Mouse (Mus musculus): ENCODE data around the gene P2rx2. TPM values are rescaled to one million over a fixed set of nuclear protein-coding genes. Genes with fewer than 3 reads are reported as not detected.

Gene P2rx2
- polyA plus RNA-seq (2015; fragmentation: Illumina TruSeq; extraction: RNeasy Lipid Tissue Mini Kit (QIAGEN cat#74804); ENCODE audit: insufficient read depth, low replicate concordance) = 0.52 TPM

DNA sequence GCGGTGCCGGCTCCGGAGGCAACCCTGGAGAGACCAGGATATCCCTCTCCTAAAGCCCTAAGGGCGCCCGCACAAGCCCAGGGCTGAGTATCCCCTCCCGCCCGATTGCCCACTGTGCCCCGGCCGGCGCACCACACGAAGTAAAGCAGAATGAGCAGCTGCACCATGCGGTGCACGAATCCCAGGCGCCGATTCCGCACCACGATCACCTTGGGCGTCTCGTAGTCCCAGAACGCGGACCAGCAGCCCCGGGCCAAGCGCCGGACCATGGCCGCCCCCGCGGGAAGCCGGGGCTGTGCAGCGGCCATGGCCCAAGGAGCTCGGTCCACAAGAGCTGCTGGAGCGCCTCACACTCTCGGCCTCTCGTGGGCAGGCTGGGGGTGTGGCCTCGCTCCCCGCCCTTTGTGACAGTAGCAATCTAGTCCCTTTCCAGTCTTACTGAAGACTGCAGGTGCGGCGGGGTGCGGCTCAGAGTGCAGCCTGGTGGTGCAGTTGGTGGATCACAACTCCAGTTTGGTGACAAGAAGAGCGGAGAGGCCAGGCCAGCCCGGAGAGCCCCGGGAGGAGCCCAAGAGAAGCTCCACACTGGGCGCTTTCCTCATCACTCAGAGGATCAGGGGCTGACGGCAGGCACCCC, at the start of gene P2rx2:
Gene P2rx2, minus strand, starts transcription at position 565 of the 637 bp plus-strand sequence.

DNA sequence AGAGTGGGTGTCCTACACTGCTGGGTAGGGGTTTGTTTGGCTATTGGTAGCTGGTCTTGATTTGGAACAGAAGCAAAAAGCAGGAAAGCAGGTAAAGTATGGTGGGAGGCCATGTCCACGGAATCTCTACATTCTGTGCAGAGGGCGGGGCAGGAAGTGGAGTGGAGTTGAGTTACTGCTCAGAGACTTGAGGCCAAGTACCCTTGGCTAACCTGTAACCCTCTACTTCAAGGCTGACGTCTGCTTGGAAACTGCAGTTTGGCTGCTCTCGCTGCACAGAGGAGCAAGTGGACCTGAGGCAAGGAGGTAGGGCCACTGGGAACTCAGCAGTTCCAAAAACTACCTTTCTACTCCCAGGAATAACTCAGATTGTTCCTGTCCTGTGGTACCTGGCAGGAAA, 1.5 kb upstream of the P2rx2 start, which contains the start of gene Lrcol1:
Gene Lrcol1, plus strand, starts transcription at position 207 of the 400 bp plus-strand sequence.

Other genes with a start within 250 kb of the P2rx2 start
- gene Gm35315, start 248.8 kb downstream of the P2rx2 start, polyA plus RNA-seq (2015; fragmentation: Illumina TruSeq; extraction: RNeasy Lipid Tissue Mini Kit (QIAGEN cat#74804); ENCODE audit: insufficient read depth, low replicate concordance) = 3.2 TPM
- 0.14 TPM for gene Plcxd1, start 243.2 kb downstream of the P2rx2 start, polyA plus RNA-seq (2015; fragmentation: Illumina TruSeq; extraction: RNeasy Lipid Tissue Mini Kit (QIAGEN cat#74804); ENCODE audit: insufficient read depth, low replicate concordance)
- 7.2 TPM for gene Gtpbp6, start 235.0 kb downstream of the P2rx2 start, polyA plus RNA-seq (2015; fragmentation: Illumina TruSeq; extraction: RNeasy Lipid Tissue Mini Kit (QIAGEN cat#74804); ENCODE audit: insufficient read depth, low replicate concordance)
- gene Zfp605, start 233.1 kb downstream of the P2rx2 start, polyA plus RNA-seq (2015; fragmentation: Illumina TruSeq; extraction: RNeasy Lipid Tissue Mini Kit (QIAGEN cat#74804); ENCODE audit: insufficient read depth, low replicate concordance) = 9.9 TPM
- gene Chfr, start 207.4 kb downstream of the P2rx2 start, polyA plus RNA-seq (2015; fragmentation: Illumina TruSeq; extraction: RNeasy Lipid Tissue Mini Kit (QIAGEN cat#74804); ENCODE audit: insufficient read depth, low replicate concordance) = 75.2 TPM
- 23.6 TPM for gene Golga3, start 166.5 kb downstream of the P2rx2 start, polyA plus RNA-seq (2015; fragmentation: Illumina TruSeq; extraction: RNeasy Lipid Tissue Mini Kit (QIAGEN cat#74804); ENCODE audit: insufficient read depth, low replicate concordance)
- 68.9 TPM for gene Ankle2, start 112.2 kb downstream of the P2rx2 start, polyA plus RNA-seq (2015; fragmentation: Illumina TruSeq; extraction: RNeasy Lipid Tissue Mini Kit (QIAGEN cat#74804); ENCODE audit: insufficient read depth, low replicate concordance)
- gene Pgam5, start 73.3 kb downstream of the P2rx2 start, polyA plus RNA-seq (2015; fragmentation: Illumina TruSeq; extraction: RNeasy Lipid Tissue Mini Kit (QIAGEN cat#74804); ENCODE audit: insufficient read depth, low replicate concordance) = 38.6 TPM
- 3.8 TPM for gene Pxmp2, start 57.0 kb downstream of the P2rx2 start, polyA plus RNA-seq (2015; fragmentation: Illumina TruSeq; extraction: RNeasy Lipid Tissue Mini Kit (QIAGEN cat#74804); ENCODE audit: insufficient read depth, low replicate concordance)
- gene Pole, start 56.9 kb downstream of the P2rx2 start, polyA plus RNA-seq (2015; fragmentation: Illumina TruSeq; extraction: RNeasy Lipid Tissue Mini Kit (QIAGEN cat#74804); ENCODE audit: insufficient read depth, low replicate concordance) = 14.2 TPM
- not detected for gene Lrcol1, start 1.5 kb upstream of the P2rx2 start, polyA plus RNA-seq (2015; fragmentation: Illumina TruSeq; extraction: RNeasy Lipid Tissue Mini Kit (QIAGEN cat#74804); ENCODE audit: insufficient read depth, low replicate concordance)
- gene Fbrsl1, start 105.3 kb upstream of the P2rx2 start, polyA plus RNA-seq (2015; fragmentation: Illumina TruSeq; extraction: RNeasy Lipid Tissue Mini Kit (QIAGEN cat#74804); ENCODE audit: insufficient read depth, low replicate concordance) = 14.7 TPM
- gene Galnt9, start 201.1 kb upstream of the P2rx2 start, polyA plus RNA-seq (2015; fragmentation: Illumina TruSeq; extraction: RNeasy Lipid Tissue Mini Kit (QIAGEN cat#74804); ENCODE audit: insufficient read depth, low replicate concordance) = 0.50 TPM